Mouse (Mus musculus) liver, embryonic 13.5 days (tissue): Measurements from ENCODE around the gene Vps8. TPM values are rescaled to one million over a fixed set of nuclear protein-coding genes. Genes with fewer than 3 reads are reported as not detected.

Source experiments
- ATAC-seq: fragments of 200-750 bp; cut with Nextera tagmentation; 2 replicates; pipeline ENCODE4 v1.8.0; 2017; ENCODE audit warnings: low read depth, mild to moderate bottlenecking, moderate number of reproducible peaks, moderate library complexity
- DNase-seq: peaks from one replicate; pipeline ENCODE4 v3.0.0; 2022
- H3K27ac ChIP-seq: fragments of 300-500 bp; sonication (generic); 2 replicates; pipeline ENCODE4 v1.5.1; 2015; ENCODE audit warnings: moderate library complexity, mild to moderate bottlenecking, inconsistent platforms
- H3K27me3 ChIP-seq: fragments of 300-500 bp; sonication (generic); 2 replicates; pipeline ENCODE4 v1.6.1; 2015; ENCODE audit warnings: mild to moderate bottlenecking, inconsistent platforms
- H3K36me3 ChIP-seq: fragments of 300-500 bp; sonication (generic); 2 replicates; pipeline ENCODE4 v1.6.1; 2015; ENCODE audit warnings: mild to moderate bottlenecking, inconsistent platforms
- H3K4me1 ChIP-seq: fragments of 300-500 bp; sonication (generic); replicated peaks from 2 replicates; pipeline ENCODE4 v1.6.1; 2015; ENCODE audit warnings: inconsistent platforms
- H3K4me2 ChIP-seq: fragments of 300-500 bp; sonication (generic); 2 replicates; pipeline ENCODE4 v1.6.1; 2015; ENCODE audit warnings: inconsistent platforms, mild to moderate bottlenecking, moderate library complexity
- H3K4me3 ChIP-seq: fragments of 300-500 bp; sonication (generic); replicated peaks from 2 replicates; pipeline ENCODE4 v1.5.1; 2015; ENCODE audit warnings: mild to moderate bottlenecking, inconsistent platforms
- H3K9ac ChIP-seq: fragments of 300-500 bp; sonication (generic); 2 replicates; pipeline ENCODE4 v1.6.1; 2015; ENCODE audit warnings: mild to moderate bottlenecking, inconsistent platforms
- H3K9me3 ChIP-seq: fragments of 300-500 bp; sonication (generic); replicated peaks from 2 replicates; pipeline ENCODE4 v1.6.1; 2016; ENCODE audit warnings: inconsistent platforms
- WGBS: fragments of 180-500 bp; shearing (Covaris S2); methylation state at CpG from one replicate; pipeline ENCODE4 v1.1.7; 2015; ENCODE audit not compliant: insufficient replicate concordance; 5-methylcytosine and 5-hydroxymethylcytosine counted together
- polyA plus RNA-seq: library from polyadenylated mRNA; unstranded; fragments of >200 nt; fragmentation: Nextera tagmentation; extraction: Ambion mirVana; gene quantifications from 2 replicates; pipeline ENCODE4 v1.2.1, GENCODE M21; 2015

Gene Vps8
- polyA plus RNA-seq, 1 experiment from 2014 or later, result 5.3 TPM

DNA sequence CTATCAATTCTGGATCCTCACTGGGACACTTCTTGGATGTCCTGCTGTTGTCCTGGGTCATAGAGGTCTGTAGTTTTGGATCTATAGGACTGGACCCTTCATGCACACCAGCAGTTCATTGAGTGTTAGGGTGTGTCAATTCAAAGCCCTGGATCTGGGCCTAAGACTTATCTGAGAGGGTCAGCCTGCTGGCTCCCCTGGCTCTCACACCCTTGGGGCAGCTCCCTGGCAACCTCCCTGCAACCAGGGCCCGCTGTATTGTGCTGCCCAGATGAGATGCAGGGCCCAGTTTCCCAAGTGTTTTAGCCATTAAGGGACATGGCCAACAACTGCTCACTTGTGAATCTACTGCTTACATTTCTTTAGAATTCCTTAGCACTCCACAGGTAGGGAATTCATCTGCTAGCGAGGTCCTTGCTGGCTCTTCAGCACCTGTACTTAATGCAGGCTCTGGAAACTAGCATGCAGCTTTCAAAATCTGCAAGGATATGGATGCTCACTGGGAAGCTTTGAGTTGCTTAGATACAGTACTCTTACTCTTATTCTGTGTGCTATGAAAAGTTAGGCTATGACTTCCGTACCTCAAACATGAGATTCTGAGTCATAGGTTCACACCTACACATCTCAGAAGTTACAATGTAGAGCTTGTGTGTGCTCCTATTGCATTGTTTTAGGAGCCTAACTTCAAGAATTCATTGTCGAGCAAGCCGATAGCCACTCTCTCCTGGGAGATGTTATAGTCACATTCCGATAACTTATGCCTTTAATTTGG, 183.5 kb downstream of the Vps8 start:
- H3K4me2 ChIP-seq, result no peak overlapping the region
- H3K9me3 ChIP-seq, result no peaks in the 10 kb centered on the region
- no peak for DNase-seq
- H3K4me1 ChIP-seq, result 0 out of 2 replicates have a peak, but pooled peaks cover 2% of the 10 kb centered on the region
- H3K4me3 ChIP-seq, result no peak overlapping the region
- no peaks in the 10 kb centered on the region for H3K27me3 ChIP-seq
- H3K9ac ChIP-seq, result no peak overlapping the region
- H3K36me3 ChIP-seq, result no peaks in the 10 kb centered on the region
- 78% methylated on average over 6 of the region's 6 CpGs for WGBS
- no peak for ATAC-seq
- H3K27ac ChIP-seq, result no peak overlapping the region

DNA sequence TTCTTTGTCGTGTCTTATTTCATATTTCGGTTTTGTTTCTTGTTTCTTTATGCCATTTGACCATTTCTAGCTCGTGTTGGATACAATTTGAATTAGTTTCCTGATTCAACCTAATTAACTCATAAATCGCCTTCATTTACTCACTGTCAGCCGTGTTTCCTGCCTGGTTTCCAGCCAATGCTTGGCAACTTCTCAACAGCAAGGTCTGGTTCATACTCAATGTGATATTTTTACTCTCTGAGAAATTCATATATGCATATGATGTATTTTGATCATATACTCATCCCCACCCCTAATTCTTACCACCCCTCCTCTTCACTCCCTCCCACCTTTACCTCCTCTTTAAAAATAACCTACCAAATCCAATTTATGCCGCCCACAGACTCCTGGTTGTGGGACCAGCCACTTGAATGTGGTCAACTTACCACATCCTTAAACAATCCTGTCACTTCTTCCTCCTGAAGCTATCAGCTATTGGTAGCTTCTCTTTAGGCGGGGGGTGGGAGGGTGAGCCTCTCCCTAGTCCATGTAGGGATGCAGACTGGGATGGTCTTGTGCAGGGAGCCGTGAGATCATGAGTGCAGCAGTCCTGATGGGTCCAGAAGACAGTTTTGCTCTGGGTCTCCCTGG, 184.2 kb downstream of the Vps8 start:
- no peak overlapping the region for H3K4me3 ChIP-seq
- H3K27ac ChIP-seq, result no peak overlapping the region
- ATAC-seq (no peak), DNase-seq (no peak)
- no peaks in the 10 kb centered on the region for H3K27me3 ChIP-seq
- no peak overlapping the region for H3K4me2 ChIP-seq
- 48% methylated on average over 8 of the region's 8 CpGs for WGBS
- H3K9ac ChIP-seq, result no peak overlapping the region
- H3K36me3 ChIP-seq, result no peaks in the 10 kb centered on the region
- H3K9me3 ChIP-seq, result no peaks in the 10 kb centered on the region
- 0 out of 2 replicates have a peak, but pooled peaks cover 2% of the 10 kb centered on the region for H3K4me1 ChIP-seq

DNA sequence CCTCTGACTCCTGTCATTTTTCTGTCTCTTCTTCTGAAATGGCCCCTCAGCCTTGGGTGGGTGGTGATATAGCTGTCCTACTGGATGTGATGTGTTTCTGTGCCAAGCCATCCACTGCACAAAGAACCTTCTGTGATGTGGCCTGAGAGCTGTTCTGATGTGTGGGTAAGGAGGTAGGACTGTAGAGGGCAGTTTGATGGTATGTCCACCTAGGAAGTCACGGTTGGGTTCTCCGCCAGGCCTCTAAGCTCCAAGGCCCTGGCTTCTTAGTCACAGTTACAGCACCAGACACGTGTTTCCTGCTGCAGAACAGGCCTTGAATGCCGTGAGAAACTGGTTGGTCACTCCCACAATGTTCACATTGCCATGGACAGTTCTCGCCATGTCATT, 184.7 kb downstream of the Vps8 start:
- Histone ChIP-seq H3K4me1 (0 out of 2 replicates have a peak, but pooled peaks cover 2% of the 10 kb centered on the region), H3K9me3 (no peaks in the 10 kb centered on the region), H3K4me3 (no peak overlapping the region), H3K27me3 (no peaks in the 10 kb centered on the region), H3K4me2 (no peak overlapping the region), H3K27ac (no peak overlapping the region), H3K36me3 (no peaks in the 10 kb centered on the region), H3K9ac (no peak overlapping the region)
- ATAC-seq (no peak), DNase-seq (no peak)
- 70% methylated on average over 5 of the region's 5 CpGs for WGBS

DNA sequence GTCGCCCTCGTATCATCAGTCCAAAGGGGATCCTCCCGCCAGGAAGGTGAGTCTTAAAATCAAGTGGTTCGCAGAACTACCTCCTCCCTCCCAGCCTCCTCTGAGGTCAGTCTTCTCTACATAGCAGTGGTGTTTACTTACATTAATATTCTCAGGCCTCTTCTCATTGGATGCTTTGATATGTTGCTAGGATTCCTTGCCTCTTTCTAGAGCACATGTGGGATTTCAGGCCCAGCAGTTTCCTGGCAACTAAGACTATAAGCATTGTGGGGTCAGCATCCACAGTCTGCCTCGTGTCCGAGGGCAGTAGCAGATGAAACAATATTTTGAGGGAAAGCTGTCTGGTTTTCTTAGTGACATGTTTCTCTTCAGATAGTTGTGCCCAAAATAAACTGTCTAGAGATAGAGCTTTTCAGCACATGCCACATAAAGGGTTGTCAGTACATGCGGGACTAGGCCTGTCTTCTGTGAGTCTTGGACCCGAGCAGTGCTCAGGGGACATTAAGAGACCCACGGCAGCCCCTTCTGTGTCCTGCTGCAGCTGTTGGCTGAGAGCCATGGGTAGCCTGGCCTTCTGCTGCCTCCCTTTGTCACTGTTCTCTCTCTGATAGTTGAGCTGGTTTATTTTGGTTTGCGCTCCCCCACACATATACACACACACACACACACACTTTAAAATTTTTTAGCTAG, 185.4 kb downstream of the Vps8 start:
- DNase-seq, result no peak
- Histone ChIP-seq H3K4me1 (0 out of 2 replicates have a peak, but pooled peaks cover 2% of the 10 kb centered on the region), H3K4me2 (no peak overlapping the region), H3K9me3 (no peaks in the 10 kb centered on the region), H3K9ac (no peak overlapping the region), H3K27me3 (no peaks in the 10 kb centered on the region), H3K4me3 (no peak overlapping the region), H3K36me3 (no peaks in the 10 kb centered on the region), H3K27ac (no peak overlapping the region)
- no peak for ATAC-seq
- 69% methylated on average over 10 of the region's 10 CpGs for WGBS

DNA sequence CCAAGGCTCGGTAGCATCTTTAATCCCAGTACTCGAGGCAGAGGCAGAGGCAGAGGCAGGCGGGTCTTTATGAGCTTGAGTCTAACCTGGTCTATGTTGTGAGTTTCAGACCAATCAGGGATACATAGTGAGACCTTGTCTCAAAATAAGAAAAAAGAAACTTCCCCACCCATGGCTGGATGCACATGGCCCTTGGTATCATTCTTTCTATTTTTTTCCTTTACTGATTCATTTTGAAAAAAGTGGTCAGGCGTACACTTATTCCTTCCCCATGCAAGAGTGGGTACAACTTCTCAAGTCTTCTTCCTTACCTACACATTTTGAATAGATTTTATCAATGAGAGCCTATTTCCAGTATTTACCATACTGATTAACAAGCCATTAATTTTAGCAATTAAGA, 187.6 kb downstream of the Vps8 start:
- Histone ChIP-seq H3K4me2 (no peak overlapping the region), H3K27me3 (no peaks in the 10 kb centered on the region), H3K9ac (no peak overlapping the region), H3K27ac (no peak overlapping the region), H3K36me3 (no peaks in the 10 kb centered on the region), H3K4me1 (0 out of 2 replicates have a peak, but pooled peaks cover 2% of the 10 kb centered on the region), H3K9me3 (no peaks in the 10 kb centered on the region), H3K4me3 (no peak overlapping the region)
- 67% methylated on average over 4 of the region's 4 CpGs for WGBS
- DNase-seq (no peak), ATAC-seq (no peak)

DNA sequence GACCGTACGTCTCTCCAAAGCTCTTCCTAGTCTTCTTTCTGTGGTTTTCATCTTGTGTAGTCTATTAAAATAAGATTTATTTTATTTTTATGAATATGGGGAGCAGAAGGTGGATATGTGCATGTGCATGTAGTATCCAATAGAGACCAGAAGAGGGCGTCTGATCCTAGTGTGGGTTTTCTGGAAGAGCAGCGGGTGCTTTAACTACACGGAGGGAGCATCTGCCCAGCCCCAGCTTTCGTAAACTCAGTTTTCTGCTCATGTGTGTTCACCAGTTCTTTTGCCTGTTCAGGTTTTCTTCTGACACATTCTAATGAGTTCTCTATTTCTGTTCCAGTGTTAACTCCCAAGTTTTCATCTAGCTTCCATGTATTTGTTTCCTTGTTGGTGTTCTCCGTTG, 192.9 kb downstream of the Vps8 start:
- H3K4me2 ChIP-seq, result no peak overlapping the region
- 0 out of 2 replicates have a peak, but pooled peaks cover 3% of the 10 kb centered on the region for H3K36me3 ChIP-seq
- ATAC-seq (no peak), DNase-seq (no peak)
- H3K27ac ChIP-seq, result no peak overlapping the region
- no peak overlapping the region for H3K9ac ChIP-seq
- H3K9me3 ChIP-seq, result no peaks in the 10 kb centered on the region
- no peaks in the 10 kb centered on the region for H3K27me3 ChIP-seq
- H3K4me3 ChIP-seq, result no peak overlapping the region
- WGBS, result 47% methylated on average over 7 of the region's 7 CpGs
- H3K4me1 ChIP-seq, result no peaks in the 10 kb centered on the region

DNA sequence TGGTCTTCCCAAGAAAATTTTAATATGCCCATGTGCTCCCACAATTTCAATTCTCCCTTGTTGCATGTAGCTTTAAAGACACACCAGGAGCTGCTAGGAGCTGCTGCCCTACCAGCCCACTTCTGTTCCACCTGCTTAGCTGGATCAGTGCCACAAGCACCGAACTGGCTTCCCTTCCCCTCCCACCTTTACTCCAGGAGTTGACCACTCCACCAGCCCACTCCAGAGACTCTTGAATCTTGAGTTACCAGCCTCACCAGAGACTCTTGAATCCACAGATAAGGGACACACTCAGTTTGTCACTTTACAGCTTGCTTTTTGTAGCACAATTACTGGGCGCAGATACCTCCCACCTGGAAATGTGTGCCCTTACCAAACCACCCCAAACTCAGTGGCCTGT, 197.7 kb downstream of the Vps8 start:
- Histone ChIP-seq H3K4me1 (no peaks in the 10 kb centered on the region), H3K9me3 (no peaks in the 10 kb centered on the region), H3K27me3 (no peaks in the 10 kb centered on the region), H3K27ac (no peak overlapping the region), H3K4me2 (no peak overlapping the region), H3K9ac (no peak overlapping the region), H3K4me3 (no peak overlapping the region), H3K36me3 (0 out of 2 replicates have a peak, but pooled peaks cover 3% of the 10 kb centered on the region)
- ATAC-seq (no peak), DNase-seq (no peak)
- 51% methylated on average over 2 of the region's 2 CpGs for WGBS

DNA sequence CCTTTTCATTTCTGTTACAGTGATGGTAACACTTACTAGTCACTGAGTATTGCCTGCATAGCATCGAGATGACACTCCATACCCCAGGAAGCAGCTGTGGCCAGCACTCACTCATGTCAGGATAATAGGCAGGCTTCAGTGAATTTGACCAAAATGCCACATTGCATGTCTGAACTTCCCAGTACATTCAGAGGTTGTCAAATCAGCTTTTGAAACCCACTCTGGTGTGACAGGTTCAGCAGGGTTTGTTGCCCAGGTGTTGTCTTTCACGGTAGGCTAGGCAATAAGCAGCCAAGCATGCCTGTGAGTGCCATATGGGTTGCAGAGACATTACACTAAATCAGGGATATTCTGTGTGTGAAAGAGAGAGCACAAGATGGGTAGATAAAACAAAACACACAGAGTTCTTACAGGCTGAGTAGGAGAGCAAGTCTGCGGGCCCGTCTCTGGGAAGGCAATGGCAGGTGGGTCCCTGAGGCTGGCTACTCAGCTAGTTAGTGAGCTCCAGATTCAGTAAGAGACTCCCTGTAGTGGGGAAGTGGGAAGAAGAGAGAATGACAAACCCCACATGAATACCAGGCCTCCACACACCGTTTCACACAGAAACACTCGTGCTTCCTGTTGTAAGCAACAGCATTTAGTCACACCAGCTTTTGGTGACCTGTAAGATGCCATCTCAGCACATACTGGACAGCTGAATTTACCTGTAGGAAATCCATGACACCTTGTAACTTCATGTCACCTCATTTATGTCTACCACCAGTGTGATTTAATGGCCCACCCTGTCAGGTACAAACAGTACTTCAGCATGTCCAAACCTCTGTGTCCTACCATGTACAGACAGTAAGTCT, 203.1 kb downstream of the Vps8 start:
- 63% methylated on average over 6 of the region's 6 CpGs for WGBS
- DNase-seq (no peak), ATAC-seq (no peak)

DNA sequence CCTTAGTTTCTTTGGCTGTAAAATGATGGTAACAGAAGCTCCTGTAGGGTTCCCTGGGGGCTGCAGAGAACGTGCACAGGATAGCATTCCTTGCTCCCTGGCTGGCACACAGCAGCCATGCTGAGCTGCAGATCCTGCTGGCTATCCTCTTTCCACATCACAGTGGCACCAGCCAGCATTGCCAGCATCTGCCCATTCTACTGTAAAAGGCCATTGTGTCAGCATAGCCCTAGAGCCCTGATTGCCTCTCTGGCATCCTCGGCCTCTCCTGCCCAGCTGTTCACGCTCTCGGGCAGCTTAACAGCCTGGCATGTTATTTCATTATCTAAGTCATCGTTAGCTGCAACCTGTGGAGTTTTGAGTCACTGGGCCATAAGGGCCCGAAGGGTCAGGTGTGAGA, 204.3 kb downstream of the Vps8 start:
- Histone ChIP-seq H3K9me3 (no peaks in the 10 kb centered on the region), H3K27ac (no peak overlapping the region), H3K4me2 (no peak overlapping the region), H3K9ac (no peak overlapping the region), H3K36me3 (no peaks in the 10 kb centered on the region), H3K4me3 (no peak overlapping the region), H3K27me3 (no peaks in the 10 kb centered on the region), H3K4me1 (no peaks in the 10 kb centered on the region)
- ATAC-seq, result no peak
- WGBS, result 77% methylated on average over 6 of the region's 6 CpGs
- DNase-seq, result no peak

More for the DNA sequence above, 203.1 kb downstream of the Vps8 start:
- Histone ChIP-seq H3K4me2 (no peak overlapping the region), H3K36me3 (no peaks in the 10 kb centered on the region), H3K9me3 (no peaks in the 10 kb centered on the region), H3K9ac (no peak overlapping the region), H3K27ac (no peak overlapping the region), H3K4me1 (no peaks in the 10 kb centered on the region), H3K27me3 (no peaks in the 10 kb centered on the region), H3K4me3 (no peak overlapping the region)

DNA sequence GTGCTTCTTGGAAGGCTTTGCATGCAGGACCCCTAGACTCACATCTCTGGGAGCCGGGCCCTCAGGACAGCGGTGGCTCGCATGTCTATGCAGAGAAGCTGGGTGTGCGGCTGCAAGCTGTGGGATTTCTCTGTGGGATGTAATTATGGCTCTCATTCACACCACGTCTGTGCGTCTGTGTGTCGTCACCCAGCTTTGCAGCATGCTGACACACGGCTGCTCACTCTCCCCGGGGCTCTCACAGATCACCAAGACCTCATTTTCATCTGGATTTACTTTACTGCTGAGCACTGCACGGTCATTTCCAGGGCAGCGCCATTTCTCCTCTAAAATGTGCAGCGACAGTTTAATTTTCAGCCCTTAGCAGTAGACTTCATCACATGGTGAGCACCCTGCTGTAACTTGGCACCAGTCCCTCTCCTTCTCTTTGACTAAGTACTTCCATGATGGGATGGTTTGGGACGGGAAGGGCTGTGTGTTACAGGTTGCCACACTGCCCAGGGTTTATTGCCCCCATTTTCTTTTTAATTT, 205.2 kb downstream of the Vps8 start:
- ATAC-seq (no peak), DNase-seq (no peak)
- Histone ChIP-seq H3K4me2 (no peak overlapping the region), H3K36me3 (no peaks in the 10 kb centered on the region), H3K4me1 (no peaks in the 10 kb centered on the region), H3K27me3 (no peaks in the 10 kb centered on the region), H3K9ac (no peak overlapping the region), H3K9me3 (no peaks in the 10 kb centered on the region), H3K27ac (no peak overlapping the region), H3K4me3 (no peak overlapping the region)
- 84% methylated on average over 13 of the region's 13 CpGs for WGBS

DNA sequence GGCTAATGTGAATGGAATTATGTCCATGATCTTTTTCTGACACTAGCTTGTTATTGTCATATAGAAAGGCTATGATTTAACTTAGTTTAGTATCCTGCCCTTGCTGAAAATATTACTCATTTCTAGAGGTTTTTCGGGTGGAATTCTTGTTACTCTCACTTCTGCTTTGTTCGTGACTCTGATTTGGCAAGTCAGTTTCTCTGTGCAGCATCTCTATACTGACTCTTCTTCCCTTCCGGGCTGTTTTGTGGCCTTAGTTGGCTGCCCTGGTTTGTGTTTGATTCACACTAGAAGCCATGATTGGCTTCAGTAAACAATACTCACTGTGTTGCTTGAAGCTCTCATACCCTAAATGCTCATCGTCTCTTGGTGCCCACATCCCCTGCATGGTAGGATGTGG, 207.7 kb downstream of the Vps8 start:
- H3K4me2 ChIP-seq, result no peak overlapping the region
- H3K36me3 ChIP-seq, result no peaks in the 10 kb centered on the region
- no peak for DNase-seq
- H3K9me3 ChIP-seq, result no peaks in the 10 kb centered on the region
- WGBS, result 66% methylated on average over 4 of the region's 4 CpGs
- no peak for ATAC-seq
- H3K27ac ChIP-seq, result no peak overlapping the region
- H3K9ac ChIP-seq, result no peak overlapping the region
- H3K27me3 ChIP-seq, result no peaks in the 10 kb centered on the region
- H3K4me1 ChIP-seq, result no peaks in the 10 kb centered on the region
- H3K4me3 ChIP-seq, result no peak overlapping the region
